Mouse (Mus musculus) induced T-regulatory cell, adult 2 months (primary cell): ENCODE results near the gene Rfesd.

Source experiments
- DNase-seq: peaks from one replicate; pipeline ENCODE4 v3.0.0-alpha.2; 2012; ENCODE audit warnings: low read depth

Gene Rfesd

DNA sequence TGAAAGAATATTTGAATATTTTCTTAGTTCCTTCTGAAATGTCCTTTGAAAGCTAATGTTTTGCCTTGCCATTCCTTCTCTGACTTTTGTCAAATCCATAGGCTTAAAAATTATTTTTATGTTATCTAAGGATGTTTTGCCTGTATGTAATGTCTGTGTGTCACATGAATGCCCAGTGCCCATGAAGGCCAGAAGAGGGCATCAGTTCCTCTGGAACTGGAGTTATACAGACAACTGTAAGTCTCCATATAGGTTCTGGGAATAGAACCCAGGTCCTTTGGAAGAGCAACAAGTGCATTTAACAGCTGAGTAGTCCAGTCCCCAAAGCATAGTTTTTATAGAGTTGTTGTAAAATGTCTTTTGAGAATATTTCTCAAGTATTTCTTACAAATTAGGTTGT, 36.6 kb downstream of the Rfesd start:
- DNase-seq: peak; percentile 38

DNA sequence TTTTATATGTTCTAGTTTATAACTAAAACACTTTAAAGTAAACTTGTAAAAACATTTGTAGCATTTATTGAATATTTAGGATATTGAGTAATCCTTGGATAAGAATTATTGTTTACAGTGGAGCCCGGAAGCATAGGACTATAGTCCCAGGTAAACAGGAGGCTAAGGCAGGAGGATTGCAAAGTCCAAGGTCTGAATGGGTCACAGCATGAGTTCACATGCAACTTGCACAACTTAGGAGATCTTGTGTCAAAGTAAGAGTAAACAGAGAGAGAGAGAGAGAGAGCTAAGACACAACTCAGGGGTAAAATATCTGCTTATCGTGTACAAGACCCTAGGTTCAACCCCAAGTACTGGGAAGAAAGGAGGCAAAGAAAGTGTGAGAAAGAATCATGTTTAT, 41.9 kb downstream of the Rfesd start:
- DNase-seq: no peak

DNA sequence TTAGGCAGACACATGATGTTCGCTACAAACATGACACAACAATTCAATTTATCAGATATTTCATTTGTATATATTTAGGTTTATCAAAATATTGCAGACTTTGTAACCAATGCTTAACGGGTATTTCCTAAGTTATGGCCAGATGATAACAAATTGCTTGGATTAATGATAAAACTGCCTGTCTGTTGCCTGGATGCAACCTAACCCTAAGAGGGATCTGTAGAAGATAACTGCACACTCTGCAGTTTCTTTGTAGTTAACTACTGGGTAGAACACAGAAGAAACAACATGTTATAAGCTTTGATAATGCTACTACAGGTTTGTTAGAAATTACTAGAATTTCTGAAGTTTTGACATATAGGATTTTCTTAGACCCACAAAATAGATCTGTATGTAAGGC, 42.3 kb downstream of the Rfesd start:
- DNase-seq: no peak

DNA sequence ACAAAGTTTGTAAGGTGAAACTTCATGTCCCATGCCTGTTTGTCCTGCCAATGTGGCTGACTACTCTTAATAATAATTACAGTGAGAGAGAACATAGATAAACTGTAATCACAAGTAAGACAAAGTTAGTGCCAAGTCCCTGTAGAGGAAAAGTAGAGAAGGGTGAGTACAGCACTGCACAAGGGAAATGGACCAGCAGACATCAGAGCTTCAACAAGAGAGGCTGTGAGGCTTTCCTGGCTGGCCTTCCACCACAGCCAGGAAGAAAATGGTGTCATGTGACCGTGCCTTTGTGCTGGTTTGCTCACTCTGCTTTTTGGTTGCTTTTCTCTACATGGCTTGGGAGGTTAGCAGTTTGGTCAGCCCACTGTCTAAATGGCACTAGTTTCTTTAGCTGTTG, 42.9 kb downstream of the Rfesd start:
- no peak for DNase-seq

DNA sequence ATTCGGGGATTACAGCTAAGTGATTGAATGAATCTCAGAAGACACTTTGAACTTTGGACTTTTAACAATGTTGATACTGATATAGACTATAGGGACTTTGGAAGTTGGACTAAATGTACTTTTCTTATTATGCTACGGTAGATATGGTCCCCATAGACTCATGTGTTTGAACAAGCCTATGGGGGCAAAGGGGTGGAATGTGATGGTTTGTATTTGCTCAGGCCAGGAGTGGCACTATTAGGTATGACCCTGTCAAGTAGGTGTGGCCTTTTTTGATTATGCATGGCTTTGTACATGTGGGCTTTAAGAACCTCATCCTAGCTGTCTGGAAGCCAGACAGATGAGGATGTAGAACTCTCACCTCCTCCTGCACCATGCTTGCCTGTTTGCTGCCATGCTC, 44.0 kb downstream of the Rfesd start:
- no peak for DNase-seq

DNA sequence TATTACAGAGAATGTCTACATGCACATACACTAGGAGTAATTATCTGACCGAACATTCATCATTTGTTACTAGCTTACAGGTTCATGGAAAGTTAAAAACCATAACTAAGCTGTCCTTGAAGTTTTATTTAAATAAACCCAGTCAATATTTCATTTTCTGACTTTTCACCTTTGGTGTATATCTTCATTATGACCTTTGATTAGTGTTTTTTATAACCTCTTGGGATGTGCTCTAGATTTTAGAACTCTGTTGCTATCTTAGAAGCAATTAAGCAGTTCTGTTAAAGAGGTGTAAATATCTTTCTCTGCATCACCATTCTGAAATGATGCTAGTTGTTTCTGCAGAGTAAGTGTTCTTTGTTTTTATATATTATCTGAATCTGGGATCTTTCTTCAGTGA, 51.7 kb downstream of the Rfesd start, which contains the start of gene Spata9:
Gene Spata9, plus strand, starts transcription at position 301 of the 400 bp plus-strand sequence.
- DNase-seq: no peak

DNA sequence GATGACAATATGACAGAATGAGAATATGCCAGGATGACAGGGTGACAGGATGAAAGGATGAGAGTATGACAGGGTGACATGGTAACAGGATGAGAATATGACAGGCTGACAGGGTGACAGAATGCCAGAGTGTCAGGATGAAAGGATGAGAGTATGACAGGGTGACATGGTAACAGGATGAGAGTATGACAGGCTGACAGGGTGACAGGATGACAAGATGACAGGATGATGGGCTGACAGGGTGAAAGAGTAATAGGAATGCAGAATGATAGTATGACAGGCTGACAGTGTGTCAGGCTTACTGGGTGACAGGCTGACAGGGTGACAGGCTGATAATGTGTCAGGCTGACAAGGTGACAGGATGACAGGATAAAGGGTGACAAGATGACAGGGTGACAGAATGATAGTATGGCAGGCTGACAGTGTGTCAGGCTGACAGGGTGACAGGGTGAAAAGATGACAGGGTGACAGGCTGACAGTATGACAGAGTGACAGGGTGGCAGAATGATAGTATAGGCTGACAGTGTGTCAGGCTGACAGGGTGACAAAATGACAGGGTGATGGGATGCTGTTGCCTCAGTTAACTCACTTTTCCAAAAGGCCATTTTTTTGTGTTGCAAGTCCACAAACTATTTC, 63.0 kb downstream of the Rfesd start:
- no peak for DNase-seq
